Mouse (Mus musculus) activated CD4-positive, CD25-positive, alpha-beta regulatory T cell, adult 9 weeks (primary cell): ENCODE measurements around the gene Aadacl2. TPM values are rescaled to one million over a fixed set of nuclear protein-coding genes. Genes with fewer than 3 reads are reported as not detected.

Experiments used
- polyA plus RNA-seq: library from polyadenylated mRNA; unstranded; fragments of 100-300 nt; shearing (Covaris generic); gene quantifications from one replicate; pipeline ENCODE4 v1.2.1, GENCODE M21; 2017

Gene Aadacl2
- polyA plus RNA-seq, result not detected

GRCm38 (mm10) chr3:60006443-60006842, at the start of gene Aadacl2:
Gene Aadacl2, plus strand, starts transcription at chr3:60006743.

GRCm38 (mm10) chr3:60025417-60025816, 18.9 kb downstream of the Aadacl2 start, which contains the start of gene Aadac:
Gene Aadac, plus strand, starts transcription at chr3:60025717.

Other genes with a start within 250 kb of the Aadacl2 start
- not detected for gene Gm8298, start 145.7 kb upstream of the Aadacl2 start, polyA plus RNA-seq
- not detected for gene C130079G13Rik, start 81.5 kb upstream of the Aadacl2 start, polyA plus RNA-seq
- gene Aadac, start 19.0 kb downstream of the Aadacl2 start, polyA plus RNA-seq, result not detected
- not detected for gene Sucnr1, start 75.1 kb downstream of the Aadacl2 start, polyA plus RNA-seq